Mouse (Mus musculus): ENCODE measurements around the gene Gbf1. TPM values are rescaled to one million over a fixed set of nuclear protein-coding genes. Genes with fewer than 3 reads are reported as not detected.
A peak's percentile ranks its signal among the peaks of the same experiment; 100 is the strongest.

The Gbf1 gene
- total and polyA plus RNA-seq, 3 experiments: 23.7 to 400 (median 54.1) TPM

GRCm38 (mm10) chr19:46226295-46226694 is 74.0 kb downstream of the Gbf1 start (continued):
- TF ChIP-seq GABPA (IDR thresholded peaks at IDR 0.05; ENCODE audit: low read depth, low read length) (no peak), TBP (IDR thresholded peaks at IDR 0.05; ENCODE audit: low read depth, low read length) (0 out of 2 replicates have a peak, but pooled peaks have one; percentile 13), MAFK (IDR thresholded peaks at IDR 0.05; ENCODE audit: borderline replicate concordance, low read depth, low read length) (0 out of 2 replicates have a peak, but pooled peaks have one; percentile 19), MEF2A (IDR thresholded peaks at IDR 0.05; ENCODE audit: extremely low read depth, insufficient replicate concordance, low read depth, low read length, poor library complexity, severe bottlenecking) (no peak), BHLHE40 (IDR thresholded peaks at IDR 0.05; ENCODE audit: borderline replicate concordance, low read depth, low read length) (no peak)

- Histone ChIP-seq H3K27ac (ENCODE audit: control insufficient read depth, low read depth, low read length) (peak overlapping the region; percentile 25; the same call in 1 of the 2 replicates), H3K9me3 (replicated peaks; ENCODE audit: insufficient read depth, low read length) (no peaks in the 10 kb centered on the region), H3K36me3 (ENCODE audit: control insufficient read depth in 1 of 2, insufficient read depth in 2 of 2, low read length in 2 of 2) (peaks cover 0 to 26% of the 10 kb centered on the region in 2 experiments; a peak in 2 of 4 replicates), H3K9ac (ENCODE audit: control insufficient read depth, low read depth, low read length, poor library complexity, severe bottlenecking) (no peak overlapping the region), H3K4me3 (ENCODE audit: control insufficient read depth in 1 of 2, insufficient read depth in 1 of 2, low read depth in 2 of 2, low read length in 2 of 2) (no peak overlapping the region), H3K79me2 (ENCODE audit: control insufficient read depth, insufficient read depth, low read length, poor library complexity) (no peaks in the 10 kb centered on the region), H3K4me1 (ENCODE audit: control insufficient read depth in 1 of 2, insufficient read depth in 2 of 2, low read length in 2 of 2) (peaks cover 10% of the 10 kb centered on the region in 2 experiments), H3K27me3 (ENCODE audit: control insufficient read depth in 1 of 2, insufficient read depth in 2 of 2, low read length in 2 of 2) (no peaks in the 10 kb centered on the region)
- peak; percentile 37; the same call in 1 of the 2 replicates for TF ChIP-seq MXI1 (IDR thresholded peaks at IDR 0.05; ENCODE audit: low read depth, low read length)
- 0 out of 2 replicates have a peak, but pooled peaks have one; percentile 25 for TF ChIP-seq JUND (IDR thresholded peaks at IDR 0.05; ENCODE audit: low read depth, low read length)
- peak; percentile 28; the same call in 1 of the 2 replicates for TF ChIP-seq GATA1 (IDR thresholded peaks at IDR 0.05; ENCODE audit: low read depth, low read length)
- no peak for TF ChIP-seq USF2 (IDR thresholded peaks at IDR 0.05; ENCODE audit: borderline replicate concordance in 1 of 2, insufficient read depth in 1 of 2, low read depth in 1 of 2, low read length in 2 of 2)
- TF ChIP-seq SIN3A (IDR thresholded peaks at IDR 0.05; ENCODE audit: low read length): no peak
- TF ChIP-seq MAX (IDR thresholded peaks at IDR 0.05; ENCODE audit: low read length): peak; percentile 59; the same call in 1 of the 2 replicates
- peak; percentile 12; the same call in 1 of the 2 replicates for TF ChIP-seq TAL1 (IDR thresholded peaks at IDR 0.05; ENCODE audit: low read length)
- peak; percentile 69 for TF ChIP-seq GABPA (IDR thresholded peaks at IDR 0.05; ENCODE audit: low read depth, low read length)
- peak; percentile 61; the same call in 1 of the 2 replicates for TF ChIP-seq USF1 (IDR thresholded peaks at IDR 0.05; ENCODE audit: low read depth, low read length)
- TF ChIP-seq MYC (IDR thresholded peaks at IDR 0.05; ENCODE audit: low read depth, low read length): peak; percentile 77; the same call in 1 of the 2 replicates
- TF ChIP-seq EP300 (IDR thresholded peaks at IDR 0.05; ENCODE audit: low read depth in 1 of 2, low read length in 2 of 2): peak; percentile 41 to 74
- peak; percentile 81 for DNase-seq (ENCODE audit: low read depth, low spot score)
These were observed 75.0 kb downstream of the Gbf1 start for GRCm38 (mm10) chr19:46227300-46227699.

GRCm38 (mm10) chr19:46234450-46234849 is 82.1 kb downstream of the Gbf1 start:
- H3K36me3 ChIP-seq (ENCODE audit: control insufficient read depth in 1 of 2, insufficient read depth in 2 of 2, low read length in 2 of 2): peaks cover 0 to 2% of the 10 kb centered on the region in 2 experiments; a peak in 2 of 4 replicates
- H3K4me1 ChIP-seq (ENCODE audit: control insufficient read depth in 1 of 2, insufficient read depth in 2 of 2, low read length in 2 of 2): no peaks in the 10 kb centered on the region
- H3K27ac ChIP-seq (ENCODE audit: control insufficient read depth, low read depth, low read length): no peak overlapping the region
- H3K4me3 ChIP-seq (ENCODE audit: control insufficient read depth in 1 of 2, insufficient read depth in 1 of 2, low read depth in 2 of 2, low read length in 2 of 2): no peak overlapping the region
- H3K79me2 ChIP-seq (ENCODE audit: control insufficient read depth, insufficient read depth, low read length, poor library complexity): 0 out of 2 replicates have a peak, but pooled peaks cover 1% of the 10 kb centered on the region
- H3K27me3 ChIP-seq (ENCODE audit: control insufficient read depth in 1 of 2, insufficient read depth in 2 of 2, low read length in 2 of 2): no peaks in the 10 kb centered on the region
- H3K9me3 ChIP-seq (replicated peaks; ENCODE audit: insufficient read depth, low read length): no peaks in the 10 kb centered on the region
- H3K9ac ChIP-seq (ENCODE audit: control insufficient read depth, low read depth, low read length, poor library complexity, severe bottlenecking): no peak overlapping the region
- TF ChIP-seq POLR2AphosphoS2 (IDR thresholded peaks at IDR 0.05; ENCODE audit: low read length): no peak
- TF ChIP-seq NELFE (IDR thresholded peaks at IDR 0.05; ENCODE audit: low read depth, low read length): no peak
- no peak for TF ChIP-seq GABPA (IDR thresholded peaks at IDR 0.05; ENCODE audit: low read depth, low read length)
- no peak for TF ChIP-seq SIN3A (IDR thresholded peaks at IDR 0.05; ENCODE audit: low read length)
- no peak for TF ChIP-seq MXI1 (IDR thresholded peaks at IDR 0.05; ENCODE audit: low read depth, low read length)
- TF ChIP-seq USF2 (IDR thresholded peaks at IDR 0.05; ENCODE audit: borderline replicate concordance in 1 of 2, insufficient read depth in 1 of 2, low read depth in 1 of 2, low read length in 2 of 2): no peak
- no peak for TF ChIP-seq CHD1 (IDR thresholded peaks at IDR 0.05; ENCODE audit: low read depth, low read length)
- TF ChIP-seq MEF2A (IDR thresholded peaks at IDR 0.05; ENCODE audit: extremely low read depth, insufficient replicate concordance, low read depth, low read length, poor library complexity, severe bottlenecking): no peak
- no peak for TF ChIP-seq RCOR1 (IDR thresholded peaks at IDR 0.05; ENCODE audit: low read depth, low read length)
- no peak for TF ChIP-seq USF1 (IDR thresholded peaks at IDR 0.05; ENCODE audit: low read depth, low read length)
- TF ChIP-seq NRF1 (IDR thresholded peaks at IDR 0.05; ENCODE audit: insufficient read depth, low read depth, low read length, poor library complexity, severe bottlenecking): no peak
- TF ChIP-seq CHD2 (IDR thresholded peaks at IDR 0.05; ENCODE audit: low read length): no peak
- no peak for DNase-seq (ENCODE audit: low read depth, low spot score)

All from MEL (cell line).